Mouse (Mus musculus): ENCODE measurements at regions not wholly inside any gene's neighbourhood (a gene's known extent, or its start where the extent isn't known, plus 50 kb on each side); places are given as distances from the start of the nearest gene placed in this dataset.

DNA sequence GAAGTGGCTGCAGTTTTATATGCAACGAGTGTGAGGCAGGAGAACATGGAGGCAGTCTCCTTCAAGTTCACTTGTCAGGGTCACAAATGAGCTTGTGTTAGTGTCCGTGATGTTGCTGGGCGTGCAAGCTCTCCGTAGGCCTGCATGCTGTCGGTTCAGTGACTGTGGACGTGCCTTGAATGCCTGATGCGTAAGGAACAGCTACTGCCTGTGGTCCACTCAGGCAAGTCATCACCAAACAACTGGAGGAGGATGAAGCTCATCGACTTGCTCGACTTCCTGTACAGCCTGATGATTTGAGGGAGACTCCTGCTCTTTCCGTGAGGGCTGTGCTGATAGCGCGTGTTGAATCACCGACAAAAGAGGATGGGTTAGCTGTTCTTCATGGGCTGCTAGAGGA lies 281.9 kb upstream of the Cnr1 start:
- TF ChIP-seq CTCF (IDR thresholded peaks at IDR 0.05; ENCODE audit: control insufficient read depth, insufficient read depth, insufficient read length) (no peak), MAX (IDR thresholded peaks at IDR 0.05) (no peak), MYOG (IDR thresholded peaks at IDR 0.05; ENCODE audit: control insufficient read depth, extremely low read depth, insufficient read length) (no peak), MYOD1 (IDR thresholded peaks at IDR 0.05; ENCODE audit: control insufficient read depth, insufficient read length, low read depth) (no peak), CEBPB (IDR thresholded peaks at IDR 0.05; ENCODE audit: low read depth) (no peak), USF1 (IDR thresholded peaks at IDR 0.05; ENCODE audit: low read depth) (no peak)
